Mouse (Mus musculus) neural tube, embryonic 15.5 days (tissue): ENCODE data around the gene Ldlrap1. TPM values are rescaled to one million over a fixed set of nuclear protein-coding genes. Genes with fewer than 3 reads are reported as not detected.

Experiments used
- ATAC-seq: fragments of 200-750 bp; cut with Nextera tagmentation; 2 replicates; pipeline ENCODE4 v1.8.0; 2017; ENCODE audit warnings: mild to moderate bottlenecking, moderate TSS enrichment, moderate library complexity; ENCODE audit not compliant: low FRiP score
- H3K27ac ChIP-seq: fragments of 300-500 bp; sonication (generic); replicated peaks from 2 replicates; pipeline ENCODE4 v1.5.1; 2015; ENCODE audit warnings: mild to moderate bottlenecking, inconsistent platforms
- H3K27me3 ChIP-seq: fragments of 300-500 bp; sonication (generic); replicated peaks from 2 replicates; pipeline ENCODE4 v1.6.1; 2015; ENCODE audit warnings: inconsistent platforms
- H3K36me3 ChIP-seq: fragments of 300-500 bp; sonication (generic); 2 replicates; pipeline ENCODE4 v1.6.1; 2015; ENCODE audit warnings: inconsistent platforms
- H3K4me1 ChIP-seq: fragments of 300-500 bp; sonication (generic); 2 replicates; pipeline ENCODE4 v1.6.1; 2015; ENCODE audit warnings: inconsistent platforms
- H3K4me2 ChIP-seq: fragments of 300-500 bp; sonication (generic); 2 replicates; pipeline ENCODE4 v1.6.1; 2015; ENCODE audit warnings: inconsistent platforms, mild to moderate bottlenecking, moderate library complexity
- H3K4me3 ChIP-seq: fragments of 300-500 bp; sonication (generic); replicated peaks from 2 replicates; pipeline ENCODE4 v1.5.1; 2015; ENCODE audit warnings: mild to moderate bottlenecking, inconsistent platforms
- H3K9ac ChIP-seq: fragments of 300-500 bp; sonication (generic); replicated peaks from 2 replicates; pipeline ENCODE4 v1.6.1; 2015; ENCODE audit warnings: mild to moderate bottlenecking, inconsistent platforms
- H3K9me3 ChIP-seq: fragments of 300-500 bp; sonication (generic); replicated peaks from 2 replicates; pipeline ENCODE4 v1.6.1; 2016; ENCODE audit warnings: inconsistent platforms
- WGBS: fragments of 180-500 bp; shearing (Covaris S2); methylation state at CpG from one replicate; pipeline ENCODE4 v1.1.7; 2015; ENCODE audit warnings: mixed read lengths; 5-methylcytosine and 5-hydroxymethylcytosine counted together
- polyA plus RNA-seq: library from polyadenylated mRNA; unstranded; fragments of >200 nt; fragmentation: Nextera tagmentation; extraction: Ambion mirVana; gene quantifications from 2 replicates; pipeline ENCODE4 v1.2.1, GENCODE M21; 2015

Gene Ldlrap1
- polyA plus RNA-seq = 2.4 and 7.9 TPM in 2 replicates

DNA sequence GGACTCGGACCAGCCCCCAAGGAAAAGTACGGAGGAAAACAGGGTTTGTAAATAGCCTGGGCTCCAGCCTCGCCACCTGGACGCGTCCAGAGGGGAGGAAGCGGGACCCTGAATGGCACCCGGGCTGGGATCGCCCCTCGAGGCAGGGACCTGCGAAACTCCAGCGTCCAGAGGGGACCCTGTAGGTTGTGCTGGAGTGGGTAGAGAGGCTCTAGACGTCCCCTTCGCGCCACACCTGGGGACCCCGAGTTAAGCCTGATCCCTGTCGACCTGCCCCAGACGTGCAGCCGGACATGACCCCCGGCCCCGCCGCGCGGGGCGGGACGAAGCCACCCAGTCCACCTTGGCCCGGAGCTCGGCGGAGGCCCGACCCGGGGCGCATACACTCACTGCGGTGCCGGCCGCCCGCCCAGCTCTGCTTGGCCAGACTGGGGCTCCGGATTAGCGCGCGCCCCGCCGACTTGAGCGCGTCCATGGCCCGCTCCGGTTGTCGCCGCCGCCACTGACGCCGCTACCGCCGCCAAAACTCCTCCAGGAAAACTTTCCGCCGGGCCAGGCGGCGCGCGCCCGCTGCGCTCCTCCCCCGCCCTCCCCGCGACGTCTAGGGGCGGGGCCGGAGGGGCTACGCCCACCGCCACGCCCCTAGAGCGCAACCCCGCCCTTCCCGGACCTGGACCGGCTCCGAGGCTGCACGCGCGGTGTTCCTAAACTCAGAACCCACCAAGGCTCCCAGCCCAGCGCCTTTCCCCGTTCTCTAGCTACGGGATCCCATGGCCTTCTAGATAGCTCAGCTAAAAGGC is at the start of gene Ldlrap1:
TSS of gene Ldlrap1 (minus strand) at position 599 of the 800 bp plus-strand sequence.
- Histone ChIP-seq H3K27ac (no peak within 1 kb of the TSS), H3K27me3 (peaks cover 43% of the 10 kb centered on the region), H3K4me2 (peak within 1 kb of the TSS; percentile 94), H3K36me3 (no peaks in the 10 kb centered on the region), H3K9ac (peak within 1 kb of the TSS; percentile 55), H3K4me1 (peaks cover 25% of the 10 kb centered on the region), H3K9me3 (no peaks in the 10 kb centered on the region), H3K4me3 (peak within 1 kb of the TSS; percentile 49)
- WGBS = under 1% methylated on average over 72 of the region's 80 CpGs
- ATAC-seq = peak; percentile 71; the same call in 1 of the 2 replicates

DNA sequence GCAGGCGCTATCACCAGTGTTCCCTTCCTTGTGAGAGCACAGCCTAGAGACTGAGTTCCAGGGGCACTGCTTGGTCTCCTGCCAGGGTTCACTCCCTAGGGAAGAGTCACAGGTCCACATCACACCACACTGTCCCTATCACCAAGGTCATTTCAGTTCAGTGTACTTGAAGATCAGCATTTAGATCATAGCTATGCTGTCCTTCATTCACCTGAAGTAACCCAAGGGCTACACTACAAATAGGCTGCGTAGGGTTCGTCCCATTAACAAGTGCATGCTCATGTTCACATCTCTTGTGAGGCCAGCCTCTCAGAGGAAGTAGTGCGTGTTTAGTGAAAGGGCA is 46.4 kb upstream of the Ldlrap1 start:
- Histone ChIP-seq H3K4me3 (no peak overlapping the region), H3K9ac (no peak overlapping the region), H3K36me3 (peaks cover 37% of the 10 kb centered on the region), H3K4me2 (no peak overlapping the region), H3K27ac (no peak overlapping the region), H3K4me1 (peaks cover 14% of the 10 kb centered on the region; the same call in 1 of the 2 replicates), H3K9me3 (no peaks in the 10 kb centered on the region), H3K27me3 (no peaks in the 10 kb centered on the region)
- 81% methylated on average over 4 of the region's 4 CpGs for WGBS
- no peak for ATAC-seq

DNA sequence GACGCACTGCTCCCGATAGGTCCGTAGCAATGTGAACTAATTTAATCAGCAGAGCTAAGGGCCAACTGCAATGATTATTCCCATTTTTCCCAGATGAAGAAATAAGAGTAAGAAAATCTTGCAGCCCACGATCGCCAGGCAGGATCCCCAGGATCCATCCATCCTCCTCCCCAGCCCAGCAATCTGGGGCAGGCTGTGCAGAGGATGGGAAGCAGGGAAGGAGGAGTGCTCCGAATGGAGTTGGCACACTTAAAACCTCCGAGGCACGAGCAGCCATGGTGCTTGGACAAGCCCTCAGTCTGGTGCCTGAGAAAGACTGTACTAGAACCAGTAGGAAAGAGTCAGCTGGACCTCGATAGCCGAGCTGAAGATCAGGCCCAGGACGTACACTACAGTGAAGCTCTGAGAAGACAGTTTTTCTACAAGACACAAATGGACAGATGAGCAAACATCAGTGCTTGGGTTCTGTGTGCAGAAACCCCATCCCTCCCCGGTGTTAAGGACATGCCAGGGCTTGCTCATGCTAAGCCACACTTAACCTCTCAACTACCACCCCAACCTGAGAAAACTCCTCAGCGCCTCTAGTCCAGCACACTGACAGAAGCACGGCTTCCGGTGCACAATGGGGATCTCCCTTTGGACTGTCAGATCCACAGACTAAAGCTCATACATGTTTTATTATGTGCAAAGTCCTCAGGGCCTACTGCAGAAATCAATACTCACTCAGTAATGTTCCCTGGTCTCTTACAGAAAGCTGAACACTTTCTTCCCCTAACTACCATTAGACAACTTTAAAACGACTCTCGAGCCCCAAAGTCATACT is 45.8 kb upstream of the Ldlrap1 start:
- WGBS = 79% methylated on average over 17 of the region's 17 CpGs
- Histone ChIP-seq H3K4me2 (no peak overlapping the region), H3K9me3 (no peaks in the 10 kb centered on the region), H3K36me3 (peaks cover 43% of the 10 kb centered on the region), H3K27me3 (no peaks in the 10 kb centered on the region), H3K4me3 (no peak overlapping the region), H3K9ac (no peak overlapping the region), H3K4me1 (peaks cover 14% of the 10 kb centered on the region; the same call in 1 of the 2 replicates), H3K27ac (0 out of 2 replicates have a peak overlapping the region, but pooled peaks have one; percentile 19)
- no peak for ATAC-seq

GRCm38 (mm10) chr4:134804765-134805164 is 36.9 kb upstream of the Ldlrap1 start:
- Histone ChIP-seq H3K36me3 (peaks cover 87% of the 10 kb centered on the region), H3K4me1 (peaks cover 10% of the 10 kb centered on the region)

GRCm38 (mm10) chr4:134802765-134803164 is 34.9 kb upstream of the Ldlrap1 start:
- Histone ChIP-seq H3K9ac (no peak overlapping the region), H3K27me3 (no peaks in the 10 kb centered on the region), H3K4me3 (no peak overlapping the region), H3K27ac (no peak overlapping the region), H3K36me3 (peaks cover 68% of the 10 kb centered on the region), H3K4me2 (no peak overlapping the region), H3K9me3 (no peaks in the 10 kb centered on the region), H3K4me1 (peaks cover 16% of the 10 kb centered on the region)
- ATAC-seq = no peak
- WGBS = 93% methylated on average over 3 of the region's 3 CpGs

More at GRCm38 (mm10) chr4:134804765-134805164, 36.9 kb upstream of the Ldlrap1 start:
- 72% methylated on average over 5 of the region's 5 CpGs for WGBS
- ATAC-seq = no peak
- Histone ChIP-seq H3K4me2 (no peak overlapping the region), H3K27me3 (no peaks in the 10 kb centered on the region), H3K9me3 (no peaks in the 10 kb centered on the region), H3K9ac (no peak overlapping the region), H3K4me3 (no peak overlapping the region), H3K27ac (no peak overlapping the region)

DNA sequence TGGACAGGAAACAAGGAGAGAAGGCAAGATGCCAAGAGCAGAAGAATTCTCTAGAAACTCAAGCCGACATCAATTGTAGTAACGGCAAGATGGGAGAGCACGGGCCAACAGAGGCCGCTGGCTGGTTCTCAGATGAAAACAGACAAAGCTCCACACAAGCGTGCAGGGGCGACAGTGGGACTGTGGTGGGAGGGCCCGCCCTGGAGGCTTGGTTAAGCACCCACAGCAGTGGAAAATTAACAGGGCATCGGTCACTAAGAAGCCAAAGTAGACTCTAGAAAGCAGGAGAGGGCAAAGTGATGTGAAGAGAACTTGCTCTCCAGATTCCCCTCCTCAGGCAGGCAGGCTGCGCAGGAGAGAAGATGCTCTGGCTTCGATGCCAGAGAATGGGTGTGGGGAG is 34.3 kb upstream of the Ldlrap1 start:
- H3K9ac ChIP-seq = no peak overlapping the region
- WGBS = 90% methylated on average over 10 of the region's 10 CpGs
- peaks cover 64% of the 10 kb centered on the region for H3K36me3 ChIP-seq
- no peaks in the 10 kb centered on the region for H3K9me3 ChIP-seq
- no peaks in the 10 kb centered on the region for H3K27me3 ChIP-seq
- ATAC-seq = no peak
- no peak overlapping the region for H3K27ac ChIP-seq
- H3K4me3 ChIP-seq = no peak overlapping the region
- H3K4me1 ChIP-seq = peaks cover 16% of the 10 kb centered on the region
- H3K4me2 ChIP-seq = no peak overlapping the region

- peaks cover 49% of the 10 kb centered on the region for H3K36me3 ChIP-seq
These were observed 32.9 kb upstream of the Ldlrap1 start for GRCm38 (mm10) chr4:134800693-134801092.

GRCm38 (mm10) chr4:134800098-134800497 is 32.3 kb upstream of the Ldlrap1 start:
- Histone ChIP-seq H3K4me2 (no peak overlapping the region), H3K9me3 (no peaks in the 10 kb centered on the region), H3K27me3 (no peaks in the 10 kb centered on the region), H3K27ac (0 out of 2 replicates have a peak overlapping the region, but pooled peaks have one; percentile 6), H3K9ac (no peak overlapping the region), H3K4me3 (no peak overlapping the region), H3K36me3 (peaks cover 43% of the 10 kb centered on the region), H3K4me1 (peaks cover 19% of the 10 kb centered on the region)
- no peak for ATAC-seq
- 74% methylated on average over 8 of the region's 8 CpGs for WGBS

More at GRCm38 (mm10) chr4:134800693-134801092, 32.9 kb upstream of the Ldlrap1 start:
- H3K27ac ChIP-seq = no peak overlapping the region
- H3K9ac ChIP-seq = no peak overlapping the region
- no peak overlapping the region for H3K4me3 ChIP-seq
- H3K9me3 ChIP-seq = no peaks in the 10 kb centered on the region
- ATAC-seq = no peak
- H3K4me2 ChIP-seq = no peak overlapping the region
- peaks cover 19% of the 10 kb centered on the region for H3K4me1 ChIP-seq
- 86% methylated on average over 10 of the region's 10 CpGs for WGBS
- no peaks in the 10 kb centered on the region for H3K27me3 ChIP-seq

DNA sequence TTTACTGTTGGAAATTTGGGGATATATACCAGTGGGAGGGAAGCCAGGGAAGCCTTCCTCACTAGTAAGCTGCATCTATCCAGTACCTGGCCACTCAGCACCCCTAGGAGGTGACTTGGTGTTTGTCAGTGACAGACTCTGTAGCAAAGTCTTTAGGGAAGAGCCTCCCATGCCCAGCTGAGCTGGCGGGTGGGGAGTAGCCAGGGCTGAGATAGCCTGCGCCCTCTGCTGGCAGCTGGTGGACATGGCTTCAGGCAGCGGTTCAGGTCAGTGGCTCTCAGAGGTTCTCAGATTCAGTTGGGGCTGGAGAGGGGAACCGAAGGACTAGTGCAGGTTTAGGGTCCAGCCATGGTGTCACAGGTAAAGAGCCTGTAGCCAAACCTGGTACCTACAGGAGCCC is 31.4 kb upstream of the Ldlrap1 start:
- Histone ChIP-seq H3K27ac (0 out of 2 replicates have a peak overlapping the region, but pooled peaks have one; percentile 6), H3K4me3 (no peak overlapping the region), H3K9me3 (no peaks in the 10 kb centered on the region), H3K4me2 (no peak overlapping the region), H3K4me1 (peaks cover 16% of the 10 kb centered on the region), H3K27me3 (no peaks in the 10 kb centered on the region), H3K36me3 (peaks cover 35% of the 10 kb centered on the region), H3K9ac (no peak overlapping the region)
- ATAC-seq = peak; percentile 63; the same call in 1 of the 2 replicates
- 7% methylated on average over 4 of the region's 4 CpGs for WGBS

DNA sequence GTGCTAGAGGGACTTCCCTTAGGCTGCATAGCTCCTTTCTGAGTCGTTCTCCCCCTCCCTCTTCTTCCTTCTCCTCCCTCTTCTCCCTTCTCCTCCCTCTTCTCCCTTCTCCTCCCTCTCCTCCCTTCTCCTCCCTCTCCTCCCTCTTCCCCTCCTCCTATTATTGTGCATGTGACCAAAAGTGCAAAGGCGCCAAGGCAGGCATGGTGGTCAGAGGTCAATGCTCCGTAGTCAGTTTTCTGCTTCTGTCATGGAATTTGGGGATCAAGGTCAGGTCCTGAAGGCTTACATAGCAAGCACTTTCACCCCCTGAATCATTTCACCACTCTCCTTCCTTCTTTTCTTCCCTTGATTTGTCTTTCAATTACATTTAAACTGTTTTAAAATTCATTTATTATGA is 31.0 kb upstream of the Ldlrap1 start:
- Histone ChIP-seq H3K4me2 (no peak overlapping the region), H3K36me3 (peaks cover 31% of the 10 kb centered on the region), H3K9me3 (no peaks in the 10 kb centered on the region), H3K27ac (no peak overlapping the region), H3K4me1 (peaks cover 16% of the 10 kb centered on the region), H3K9ac (no peak overlapping the region), H3K27me3 (no peaks in the 10 kb centered on the region), H3K4me3 (no peak overlapping the region)
- WGBS = 50% methylated on average over 3 of the region's 3 CpGs
- no peak for ATAC-seq

DNA sequence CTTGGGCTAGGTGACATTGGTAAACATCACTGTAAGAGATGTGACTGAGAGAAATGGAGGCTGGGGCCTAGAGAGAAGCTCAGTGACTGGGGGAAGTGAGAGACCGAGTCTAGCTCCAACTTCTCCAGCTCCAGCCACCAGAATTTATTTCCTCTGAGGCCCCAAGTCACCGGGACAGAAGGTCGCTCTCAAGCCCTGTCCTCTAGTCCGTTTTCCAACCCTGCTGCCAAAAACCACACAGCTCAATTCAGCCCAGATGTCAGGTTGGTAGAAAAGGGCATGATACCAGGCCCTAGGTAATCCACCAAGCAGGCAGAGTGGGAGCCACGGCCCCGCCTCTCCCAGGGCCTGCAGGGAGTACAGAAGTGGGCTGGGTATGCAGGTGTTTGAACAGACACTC is 29.8 kb upstream of the Ldlrap1 start:
- WGBS = 73% methylated on average over 6 of the region's 6 CpGs
- H3K4me3 ChIP-seq = no peak overlapping the region
- H3K4me2 ChIP-seq = no peak overlapping the region
- no peak for ATAC-seq
- no peaks in the 10 kb centered on the region for H3K9me3 ChIP-seq
- no peaks in the 10 kb centered on the region for H3K27me3 ChIP-seq
- peaks cover 19% of the 10 kb centered on the region for H3K36me3 ChIP-seq
- peaks cover 16% of the 10 kb centered on the region for H3K4me1 ChIP-seq
- no peak overlapping the region for H3K27ac ChIP-seq
- no peak overlapping the region for H3K9ac ChIP-seq
